Mouse (Mus musculus) E14TG2a.4 (cell line): Measurements from ENCODE around the gene Phlda1.
"Not testable (repeated sequence)": the region's sequence is repeated elsewhere in the genome, so short reads cannot be mapped to it uniquely, and the experiment has no call there.

Experiments
- H3K27me3 ChIP-seq: 2 replicates; pipeline ENCODE4 v1.6.1; 2014; ENCODE audit warnings: low read length, control low read depth; ENCODE audit not compliant: insufficient read depth
- H3K36me3 ChIP-seq: 2 replicates; pipeline ENCODE4 v1.6.1; 2014; ENCODE audit warnings: low read length, control low read depth; ENCODE audit not compliant: insufficient read depth
- H3K4me1 ChIP-seq: replicated peaks from 2 replicates; pipeline ENCODE4 v1.6.1; 2014; ENCODE audit warnings: low read depth, low read length, control low read depth
- H3K4me3 ChIP-seq: replicated peaks from 2 replicates; pipeline ENCODE4 v1.5.1; 2014; ENCODE audit warnings: mild to moderate bottlenecking, low read length
- H3K9me3 ChIP-seq: 2 replicates; pipeline ENCODE4 v1.6.1; 2014; ENCODE audit warnings: low read length, control low read depth
- CTCF ChIP-seq: conservative IDR thresholded peaks from 2 replicates; pipeline ENCODE4 v1.5.1; 2014; ENCODE audit warnings: low read length
- NANOG ChIP-seq: IDR thresholded peaks from 2 replicates; pipeline ENCODE4 v1.6.1; 2014; ENCODE audit warnings: borderline replicate concordance, low read length, mixed read lengths
- POU5F1 ChIP-seq: IDR thresholded peaks from 2 replicates; pipeline ENCODE4 v1.6.1; 2014; ENCODE audit warnings: low read length, borderline replicate concordance

The Phlda1 gene

DNA sequence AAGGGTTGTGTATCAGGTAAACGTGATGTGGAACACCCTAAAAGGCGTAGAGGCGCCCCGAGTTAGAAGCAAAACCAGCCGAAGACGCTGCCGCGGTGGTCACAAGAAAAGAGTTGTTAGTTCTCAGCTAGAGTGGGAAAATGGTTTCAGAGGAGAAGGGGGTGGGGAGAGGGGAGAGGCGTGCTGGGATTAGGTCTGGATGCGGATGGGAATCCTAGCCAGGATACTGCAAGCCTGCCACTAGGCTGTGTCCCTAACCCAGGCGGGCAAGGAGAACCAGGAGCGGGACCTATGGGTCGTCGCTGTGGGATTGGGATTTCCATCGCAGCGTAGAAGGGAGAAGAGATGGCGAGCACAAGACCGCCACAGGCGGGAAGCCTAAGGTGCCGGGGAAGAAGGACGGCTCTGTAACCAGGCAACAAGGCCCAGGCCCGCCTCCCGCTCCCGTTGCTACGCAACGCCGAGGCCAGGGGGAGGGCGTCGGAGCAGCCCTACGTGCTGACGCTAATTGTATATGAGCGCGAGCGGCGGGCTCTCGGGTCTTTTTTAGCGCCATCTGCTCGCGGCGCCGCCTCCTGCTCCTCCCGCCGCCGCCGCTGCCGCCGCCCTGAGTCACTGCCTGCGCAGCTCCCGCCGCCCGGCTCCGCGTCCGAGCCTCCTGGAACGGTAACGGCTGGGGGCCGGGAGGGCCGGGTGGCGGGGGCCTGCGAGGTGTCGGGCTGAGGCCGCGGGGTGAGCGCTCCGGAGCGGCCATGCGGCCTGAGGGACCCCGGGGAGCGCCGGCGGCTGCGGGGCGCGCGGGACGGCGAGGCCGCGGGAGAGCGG, 33.2 kb upstream of the Phlda1 start, which contains the start of gene Nap1l1:
TSS of gene Nap1l1 (plus strand) at position 538 of the 825 bp plus-strand sequence.
- Histone ChIP-seq H3K36me3 (peaks cover 33% of the 10 kb centered on the region), H3K4me1 (peaks cover 44% of the 10 kb centered on the region), H3K27me3 (no peaks in the 10 kb centered on the region), H3K4me3 (peak within 1 kb of the TSS; percentile 87), H3K9me3 (no peaks in the 10 kb centered on the region)
- no peak for TF ChIP-seq CTCF
- no peak for TF ChIP-seq POU5F1
- TF ChIP-seq NANOG = no peak

DNA sequence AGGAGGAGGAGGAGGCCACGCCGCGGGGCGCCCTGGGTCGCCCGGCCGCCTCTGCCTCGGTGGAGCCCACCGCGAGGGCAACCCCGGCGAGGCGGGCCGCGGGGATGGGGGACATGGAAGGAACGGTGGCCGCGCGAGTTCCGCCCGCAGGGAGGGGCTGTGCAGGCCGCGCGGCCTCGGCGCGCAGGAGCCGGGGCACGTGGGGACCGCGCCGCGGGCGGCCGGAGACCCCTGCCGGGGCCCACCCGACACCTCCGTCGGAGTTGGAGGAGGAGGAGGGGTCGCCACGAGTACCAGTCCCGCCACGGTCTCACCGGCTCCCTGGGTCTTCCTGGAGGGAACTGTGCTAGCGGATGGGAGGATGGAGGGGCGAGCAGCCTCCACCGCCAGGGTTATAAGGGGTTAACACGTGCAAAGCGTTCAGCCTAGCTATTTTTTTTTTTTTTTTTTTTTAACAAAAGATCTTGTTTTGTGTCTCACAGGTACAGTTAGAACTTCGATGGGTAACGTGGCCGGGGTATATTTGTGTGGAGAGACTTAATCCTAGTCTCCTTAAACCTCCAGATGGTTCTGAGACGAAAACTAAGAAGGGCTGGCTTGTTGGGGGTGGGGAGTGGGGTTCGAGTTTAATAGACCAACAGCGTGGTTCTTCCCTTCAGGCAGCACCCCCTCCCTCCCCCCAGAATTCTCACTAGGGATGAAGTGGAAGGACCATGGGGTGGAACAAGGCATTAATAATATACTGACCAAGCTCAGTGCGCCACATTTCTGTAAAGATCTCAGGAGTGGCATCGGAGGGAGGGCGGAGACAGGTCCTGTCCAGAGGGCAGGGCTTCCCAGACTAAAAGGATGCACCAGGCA, 32.3 kb upstream of the Phlda1 start:
- Histone ChIP-seq H3K4me1 (peaks cover 53% of the 10 kb centered on the region), H3K4me3 (peak overlapping the region; percentile 87), H3K36me3 (peaks cover 40% of the 10 kb centered on the region), H3K9me3 (no peaks in the 10 kb centered on the region), H3K27me3 (no peaks in the 10 kb centered on the region)
- TF ChIP-seq CTCF (no peak), NANOG (no peak), POU5F1 (no peak)

DNA sequence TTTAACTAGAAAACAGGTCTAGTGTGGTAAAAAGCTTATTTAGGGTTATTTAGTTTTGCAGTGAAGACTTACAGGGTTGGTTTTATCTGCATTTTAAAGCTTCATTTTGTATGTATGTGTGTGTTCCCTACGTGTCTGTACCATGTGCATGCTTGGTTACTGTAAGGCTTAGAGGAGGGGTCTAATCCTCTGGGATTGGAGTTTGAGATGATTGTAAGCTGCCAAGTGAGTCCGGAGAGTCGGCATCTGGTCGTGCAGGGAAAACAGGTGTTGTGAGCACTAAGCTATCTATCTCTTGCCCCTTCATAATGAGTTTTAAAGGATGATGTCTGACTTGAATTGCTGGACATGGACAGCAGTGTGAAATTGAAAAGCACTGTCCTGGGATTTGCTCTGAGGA, 29.8 kb upstream of the Phlda1 start:
- peak overlapping the region; percentile 87 for H3K4me3 ChIP-seq
- TF ChIP-seq POU5F1 = no peak
- no peak for TF ChIP-seq CTCF
- TF ChIP-seq NANOG = no peak
- no peaks in the 10 kb centered on the region for H3K9me3 ChIP-seq

DNA sequence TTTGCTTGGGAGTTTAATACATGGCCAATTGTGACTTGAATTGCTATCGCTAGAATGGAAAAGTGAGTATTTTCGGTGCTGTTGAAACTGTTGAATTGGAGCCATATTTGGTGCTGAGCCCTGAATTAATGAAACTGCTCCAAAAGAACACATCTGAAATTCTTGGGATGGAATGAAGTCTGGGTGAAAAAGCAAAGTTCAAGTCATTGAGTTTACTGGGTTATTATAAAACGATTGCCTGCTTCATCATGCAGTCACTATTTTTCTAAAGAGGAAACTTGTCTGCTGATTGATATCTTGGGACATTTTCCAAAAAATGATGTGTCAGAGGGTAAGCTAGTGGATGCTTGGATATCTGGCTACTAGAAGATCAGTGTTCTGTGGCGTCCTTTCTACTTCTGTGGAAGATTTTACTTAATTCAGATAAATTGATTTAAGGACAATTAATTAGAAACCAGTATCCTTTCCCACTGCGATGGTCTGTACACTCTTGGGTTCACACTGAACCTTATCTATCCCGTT, 29.0 kb upstream of the Phlda1 start:
- TF ChIP-seq CTCF (no peak), NANOG (no peak), POU5F1 (no peak)
- peaks cover 69% of the 10 kb centered on the region for H3K36me3 ChIP-seq
- H3K4me1 ChIP-seq = peaks cover 80% of the 10 kb centered on the region
- H3K9me3 ChIP-seq = no peaks in the 10 kb centered on the region
- H3K4me3 ChIP-seq = peak overlapping the region; percentile 87
- H3K27me3 ChIP-seq = no peaks in the 10 kb centered on the region

More for the DNA sequence above, 29.8 kb upstream of the Phlda1 start:
- Histone ChIP-seq H3K36me3 (peaks cover 62% of the 10 kb centered on the region), H3K27me3 (no peaks in the 10 kb centered on the region), H3K4me1 (peaks cover 75% of the 10 kb centered on the region)

DNA sequence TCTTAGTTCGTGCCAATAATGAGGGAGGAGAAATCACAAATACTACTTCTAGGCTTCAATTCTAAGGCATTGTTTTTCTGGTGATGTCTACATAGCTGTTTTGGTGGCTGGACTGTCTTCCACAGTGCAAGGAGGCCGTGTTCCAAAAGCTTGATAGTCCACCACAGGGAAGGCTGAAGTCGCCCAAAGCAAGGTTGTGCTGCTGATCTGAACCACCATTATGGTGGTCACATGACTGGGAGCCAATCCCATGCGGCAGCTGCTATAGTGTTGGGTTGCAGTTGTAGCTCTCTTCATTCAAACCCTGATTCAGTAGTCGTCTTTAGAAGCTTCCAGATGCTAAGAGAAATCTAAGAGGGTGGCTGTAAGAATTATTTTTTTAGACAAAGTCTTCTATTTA, 26.5 kb upstream of the Phlda1 start:
- Histone ChIP-seq H3K4me1 (peaks cover 97% of the 10 kb centered on the region), H3K27me3 (no peaks in the 10 kb centered on the region), H3K36me3 (peaks cover 94% of the 10 kb centered on the region), H3K4me3 (peak overlapping the region; percentile 17), H3K9me3 (no peaks in the 10 kb centered on the region)
- no peak for TF ChIP-seq CTCF
- no peak for TF ChIP-seq NANOG
- no peak for TF ChIP-seq POU5F1

DNA sequence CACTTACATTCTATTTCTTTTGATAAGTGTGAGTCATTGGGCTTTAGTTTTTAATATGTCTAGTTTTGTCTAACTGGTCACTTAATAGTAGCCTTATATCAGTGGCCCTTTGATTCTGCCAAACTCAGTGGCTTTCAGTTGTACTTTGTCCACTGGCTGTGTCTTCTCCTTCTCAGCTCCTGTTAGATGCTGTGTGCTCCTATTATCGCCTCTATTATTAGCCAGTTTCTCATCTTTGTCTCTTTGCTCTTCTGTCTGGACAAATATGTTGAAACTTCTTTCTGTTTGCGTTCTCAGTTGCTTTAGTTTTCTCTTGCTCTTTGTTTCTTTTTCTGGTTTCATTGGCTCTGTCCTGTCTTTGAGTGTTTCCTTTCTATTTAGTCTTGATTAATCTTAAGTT, 23.4 kb upstream of the Phlda1 start:
- peaks cover 93% of the 10 kb centered on the region for H3K4me1 ChIP-seq
- no peaks in the 10 kb centered on the region for H3K9me3 ChIP-seq
- no peak for TF ChIP-seq NANOG
- TF ChIP-seq POU5F1 = no peak
- no peak for TF ChIP-seq CTCF

DNA sequence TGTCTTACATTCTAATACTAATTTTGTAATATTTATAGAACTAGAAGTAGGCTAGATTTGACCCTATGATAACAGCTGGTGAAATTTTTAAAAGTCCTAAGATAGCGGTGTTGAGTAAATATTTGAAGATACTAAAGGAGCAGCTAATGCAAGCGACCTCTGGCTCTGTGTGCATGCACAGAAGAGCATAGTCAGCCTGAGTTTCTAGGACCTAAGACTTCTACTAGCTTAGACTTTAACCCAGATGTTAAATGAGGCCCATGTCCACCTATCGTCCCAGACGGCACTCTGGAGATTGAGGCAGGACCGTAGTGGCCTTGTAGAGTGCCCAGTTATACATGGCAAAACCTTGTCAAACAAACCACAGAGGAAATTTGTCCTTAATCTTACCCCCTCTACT, 22.0 kb upstream of the Phlda1 start:
- Histone ChIP-seq H3K9me3 (no peaks in the 10 kb centered on the region), H3K27me3 (no peaks in the 10 kb centered on the region), H3K36me3 (peaks cover 95% of the 10 kb centered on the region), H3K4me1 (peaks cover 92% of the 10 kb centered on the region), H3K4me3 (no peak overlapping the region)
- TF ChIP-seq NANOG = no peak
- TF ChIP-seq POU5F1 = no peak
- no peak for TF ChIP-seq CTCF

More for the DNA sequence above, 23.4 kb upstream of the Phlda1 start:
- H3K27me3 ChIP-seq = no peaks in the 10 kb centered on the region
- no peak overlapping the region for H3K4me3 ChIP-seq
- H3K36me3 ChIP-seq = peaks cover 95% of the 10 kb centered on the region

DNA sequence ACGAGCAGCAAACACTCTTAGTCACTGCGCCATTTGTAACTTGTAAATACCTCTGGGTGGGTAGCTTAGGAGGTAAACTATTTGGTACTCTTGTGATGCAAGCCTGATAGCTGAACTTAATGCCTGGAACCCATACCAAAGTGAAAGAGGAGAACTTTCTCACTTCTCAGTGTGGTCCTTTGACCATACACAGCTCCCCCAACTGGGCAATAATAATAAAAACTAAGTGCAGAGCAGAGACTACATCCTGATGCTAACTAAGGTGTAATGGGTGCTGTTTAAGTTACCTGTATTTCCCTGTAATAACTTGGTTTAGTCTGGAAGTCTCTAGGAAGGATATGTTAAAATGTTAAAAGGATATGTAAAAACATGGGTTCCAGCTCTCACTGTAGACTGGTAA, 17.3 kb upstream of the Phlda1 start:
- Histone ChIP-seq H3K4me1 (peaks cover 56% of the 10 kb centered on the region), H3K36me3 (peaks cover 98% of the 10 kb centered on the region), H3K27me3 (no peaks in the 10 kb centered on the region), H3K9me3 (no peaks in the 10 kb centered on the region), H3K4me3 (no peak overlapping the region)
- TF ChIP-seq POU5F1 (no peak), CTCF (0 out of 2 replicates have a peak, but pooled peaks have one; percentile 9), NANOG (no peak)

DNA sequence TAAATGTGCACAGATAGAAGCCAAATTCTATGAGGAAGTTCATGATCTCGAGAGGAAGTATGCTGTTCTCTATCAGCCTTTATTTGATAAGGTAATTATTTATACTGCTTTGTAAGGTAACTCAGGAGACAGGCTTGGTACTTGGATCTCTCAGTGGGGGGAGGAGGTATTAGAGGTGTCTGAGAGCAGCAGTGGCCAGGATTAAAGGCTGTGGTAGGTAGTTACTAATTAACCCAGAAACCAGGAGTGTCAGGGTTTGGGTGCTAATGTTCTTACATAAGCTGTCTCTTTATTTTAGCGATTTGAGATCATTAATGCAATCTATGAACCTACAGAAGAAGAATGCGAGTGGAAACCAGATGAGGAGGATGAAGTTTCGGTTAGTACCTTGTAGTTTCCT, 16.0 kb upstream of the Phlda1 start:
- H3K9me3 ChIP-seq, H3K4me3 ChIP-seq: not testable (repeated sequence)

More for the DNA sequence above, 16.0 kb upstream of the Phlda1 start:
- H3K4me1 ChIP-seq = peaks cover 43% of the 10 kb centered on the region
- peaks cover 98% of the 10 kb centered on the region for H3K36me3 ChIP-seq
- not testable (repeated sequence) for H3K27me3 ChIP-seq
